Mouse (Mus musculus) liver, embryonic 14.5 days (tissue): ENCODE measurements around the gene Spata6. TPM values are rescaled to one million over a fixed set of nuclear protein-coding genes. Genes with fewer than 3 reads are reported as not detected.

Experiments used
- ATAC-seq: fragments of 200-750 bp; cut with Nextera tagmentation; 2 replicates; pipeline ENCODE4 v1.8.0; 2017; ENCODE audit warnings: moderate number of reproducible peaks, mild to moderate bottlenecking, moderate library complexity; ENCODE audit not compliant: insufficient read depth
- DNase-seq, 3 experiments: peaks; one replicate each; pipeline ENCODE4 v3.0.0-alpha.2; 2012 to 2013; ENCODE audit warnings: low read depth in 3 of 3, low spot score in 3 of 3
- H3K27ac ChIP-seq: fragments of 300-500 bp; sonication (generic); 2 replicates; pipeline ENCODE4 v1.5.1; 2014; ENCODE audit warnings: moderate library complexity, mild to moderate bottlenecking, control low read depth, inconsistent platforms
- H3K27me3 ChIP-seq: fragments of 300-500 bp; sonication (generic); 2 replicates; pipeline ENCODE4 v1.6.1; 2014; ENCODE audit warnings: mild to moderate bottlenecking, low read length, moderate library complexity; ENCODE audit not compliant: control insufficient read depth, insufficient read depth
- H3K36me3 ChIP-seq: fragments of 300-500 bp; sonication (generic); replicated peaks from 2 replicates; pipeline ENCODE4 v1.6.1; 2014; ENCODE audit warnings: low read depth; ENCODE audit not compliant: control insufficient read depth, insufficient read depth
- H3K4me1 ChIP-seq, 2 experiments: fragments of 200-500 bp in 1 of 2; fragments of 300-500 bp in 1 of 2; sonication (generic) in 1 of 2; replicated peaks; 2 replicates each; pipeline ENCODE4 v1.6.1; 2012 to 2014; ENCODE audit warnings: antibody characterized with exemption in 1 of 2, inconsistent platforms in 1 of 2, low read length in 1 of 2; ENCODE audit not compliant: control insufficient read depth in 2 of 2, insufficient read depth in 2 of 2
- H3K4me2 ChIP-seq: fragments of 300-500 bp; sonication (generic); 2 replicates; pipeline ENCODE4 v1.6.1; 2014; ENCODE audit warnings: low read depth, mild to moderate bottlenecking, control low read depth, moderate library complexity
- H3K4me3 ChIP-seq, 2 experiments: fragments of 200-500 bp in 1 of 2; fragments of 300-500 bp in 1 of 2; sonication (generic) in 1 of 2; 2 replicates each; pipeline ENCODE4 v1.5.1; 2012 to 2014; ENCODE audit warnings: low read depth in 2 of 2, low read length in 2 of 2, mild to moderate bottlenecking in 2 of 2, control low read depth in 1 of 2, inconsistent platforms in 1 of 2, moderate library complexity in 1 of 2; ENCODE audit not compliant: insufficient read depth in 1 of 2
- H3K9ac ChIP-seq: fragments of 300-500 bp; sonication (generic); replicated peaks from 2 replicates; pipeline ENCODE4 v1.6.1; 2014; ENCODE audit warnings: mild to moderate bottlenecking, control low read depth, moderate library complexity
- H3K9me3 ChIP-seq: fragments of 300-500 bp; sonication (generic); 2 replicates; pipeline ENCODE4 v1.6.1; 2016; ENCODE audit warnings: low read length, mixed read lengths; ENCODE audit not compliant: control insufficient read depth
- CTCF ChIP-seq: IDR thresholded peaks from 2 replicates; pipeline ENCODE4 v1.5.1; 2016; ENCODE audit warnings: antibody characterized with exemption, low read depth, control low read depth
- EP300 ChIP-seq: IDR thresholded peaks from 2 replicates; pipeline ENCODE4 v1.6.1; 2016; ENCODE audit warnings: antibody characterized with exemption, low read depth
- WGBS: fragments of 180-500 bp; shearing (Covaris S2); extraction: QIAGEN DNeasy Blood & Tissue Kit; methylation state at CpG from one replicate; pipeline ENCODE4 v1.1.7; 2014; ENCODE audit not compliant: insufficient replicate concordance; 5-methylcytosine and 5-hydroxymethylcytosine counted together
- polyA plus RNA-seq, 2 experiments: library from polyadenylated mRNA; depleted of rRNA in 1 of 2; stranded (reverse) in 1 of 2; unstranded in 1 of 2; fragments of >200 nt; fragmentation: Nextera tagmentation in 1 of 2; extraction: Ambion mirVana in 1 of 2; gene quantifications; 2 replicates each; pipeline versions ENCODE4 v1.2.1 to v1.2.3; 2012 to 2014

Spata6 gene
- polyA plus RNA-seq (2012; rRNA removed) (1.5 TPM in 2 replicates), polyA plus RNA-seq (2014; fragmentation: Nextera tagmentation; extraction: Ambion mirVana) (2.7 and 3.7 TPM in 2 replicates)

DNA sequence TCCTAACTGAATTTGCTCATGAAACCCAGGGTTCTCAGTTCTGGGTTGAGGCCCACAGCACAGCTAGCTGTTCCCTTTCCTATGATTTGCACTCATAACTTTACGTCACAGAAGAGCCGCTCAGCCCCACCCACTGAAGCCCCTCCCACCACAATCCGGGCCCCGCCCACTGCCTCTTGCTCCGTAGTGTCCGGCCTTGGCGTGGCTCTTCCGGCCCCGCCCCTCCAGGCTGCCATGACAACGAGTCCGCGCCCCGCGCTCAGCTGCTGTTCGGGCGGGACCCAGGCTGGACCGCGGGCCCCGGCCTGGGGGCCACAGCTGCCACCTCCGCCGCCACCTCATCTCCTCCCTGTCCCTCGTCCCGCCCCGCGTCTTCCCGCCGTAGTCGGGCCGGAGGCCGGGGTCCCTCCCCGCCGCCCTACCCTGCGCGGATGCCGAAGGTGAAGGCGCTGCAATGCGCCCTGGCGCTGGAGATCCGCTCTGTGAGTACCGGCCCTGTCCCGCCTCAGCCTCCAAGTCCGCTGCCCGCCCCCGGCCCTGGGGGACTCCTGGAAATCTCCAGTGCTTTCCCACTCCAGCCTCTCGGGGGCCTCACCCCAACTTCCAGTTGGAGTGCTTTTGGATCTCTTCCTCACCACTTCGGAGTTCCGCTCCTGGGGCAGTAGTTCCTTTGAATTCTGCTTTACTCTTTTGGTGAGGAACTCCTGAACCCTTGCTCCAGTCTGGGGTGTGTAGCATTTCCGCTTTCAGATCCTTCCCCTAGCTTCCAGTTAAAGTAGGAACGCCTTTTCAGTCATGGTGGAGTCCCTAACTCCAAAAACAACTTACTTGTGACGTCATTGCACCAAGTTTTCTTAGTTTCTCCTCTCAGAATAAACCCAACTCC is at the start of gene Spata6:
Gene Spata6 (plus strand): TSS at position 209 of the 886 bp plus-strand sequence.
- no peak within 1 kb of the TSS for H3K27ac ChIP-seq
- TF ChIP-seq EP300 (no peak), CTCF (no peak)
- ATAC-seq (peak; percentile 98), DNase-seq (peak; percentile 62 to 78 (median 63))
- peak within 1 kb of the TSS; percentile 65 for H3K4me2 ChIP-seq
- H3K4me1 ChIP-seq = peaks cover 0 to 5% of the 10 kb centered on the region in 2 experiments; a peak in 1 of 4 replicates
- H3K27me3 ChIP-seq = no peaks in the 10 kb centered on the region
- peak within 1 kb of the TSS; percentile 62 for H3K4me3 ChIP-seq
- H3K9ac ChIP-seq = peak within 1 kb of the TSS; percentile 34
- H3K9me3 ChIP-seq = no peaks in the 10 kb centered on the region
- 1% methylated on average over 45 of the region's 50 CpGs for WGBS
- H3K36me3 ChIP-seq = no peaks in the 10 kb centered on the region

DNA sequence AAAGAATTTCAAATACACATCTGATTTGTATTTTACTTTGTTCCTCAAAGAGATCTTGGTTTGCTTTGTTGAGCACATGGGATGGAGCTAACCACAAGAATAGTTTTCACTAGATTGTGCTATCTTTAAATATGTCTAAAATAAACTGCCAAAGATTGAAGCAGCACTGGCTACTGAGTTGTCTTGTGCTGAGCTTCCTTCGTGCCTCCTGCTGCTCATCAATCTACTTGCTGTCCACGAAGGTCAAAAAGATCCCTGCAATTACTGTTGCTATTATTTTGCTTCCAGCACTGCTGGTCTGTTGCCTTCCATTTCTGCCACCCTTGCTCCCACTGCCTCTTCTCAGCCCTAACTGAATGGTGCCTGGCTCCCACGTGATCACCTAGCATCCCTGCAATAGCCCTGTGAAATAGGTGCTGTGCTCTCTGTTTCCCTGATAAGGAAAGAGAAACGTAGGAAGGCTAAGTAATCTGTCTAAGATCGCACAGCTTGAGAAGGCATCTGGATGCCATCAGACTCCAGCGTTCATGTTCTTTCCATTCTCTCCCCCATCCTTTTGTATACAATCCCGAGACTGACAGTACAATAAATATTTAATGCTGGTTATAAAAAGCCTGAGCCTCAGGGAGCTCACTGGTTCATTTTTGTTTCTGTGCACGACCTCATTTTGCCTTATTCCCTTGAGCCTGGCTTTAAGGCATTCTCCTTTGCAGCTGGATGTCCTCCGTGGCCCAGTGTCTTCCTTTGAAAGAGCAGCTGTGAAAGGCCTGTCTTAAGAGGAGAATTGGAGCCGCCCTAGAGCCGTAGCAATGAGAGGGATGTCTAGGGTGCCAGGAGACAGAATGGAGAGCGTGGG is 49.0 kb upstream of the Spata6 start:
- no peak overlapping the region for H3K4me2 ChIP-seq
- WGBS = 41% methylated on average over 12 of the region's 12 CpGs
- no peaks in the 10 kb centered on the region for H3K36me3 ChIP-seq
- H3K27me3 ChIP-seq = no peaks in the 10 kb centered on the region
- ATAC-seq (no peak), DNase-seq (no peak)
- H3K4me1 ChIP-seq = peaks cover 0 to 5% of the 10 kb centered on the region in 2 experiments; a peak in 1 of 4 replicates
- TF ChIP-seq EP300 (no peak), CTCF (no peak)
- H3K9ac ChIP-seq = no peak overlapping the region
- H3K4me3 ChIP-seq = no peak overlapping the region
- H3K9me3 ChIP-seq = no peaks in the 10 kb centered on the region
- no peak overlapping the region for H3K27ac ChIP-seq

DNA sequence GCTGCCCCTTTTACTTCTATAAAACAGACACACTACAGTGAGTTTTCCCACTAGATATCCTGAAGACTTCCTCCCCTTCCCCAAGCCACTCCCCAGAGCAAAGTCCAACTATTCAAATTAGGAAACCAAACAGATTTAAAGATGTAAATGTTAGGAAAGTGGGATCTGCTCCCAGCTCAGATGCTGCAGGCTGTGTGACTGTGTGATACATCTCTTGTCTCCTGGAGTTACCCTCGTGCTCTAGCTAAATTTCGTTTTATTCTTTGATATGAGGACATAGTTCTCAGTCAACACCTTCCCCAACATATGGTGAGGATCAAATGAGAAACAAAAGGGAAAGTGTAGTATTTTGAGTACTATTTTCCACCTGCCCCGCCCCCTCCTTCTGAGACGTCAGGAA is 48.3 kb upstream of the Spata6 start:
- no peak overlapping the region for H3K9ac ChIP-seq
- no peak overlapping the region for H3K4me2 ChIP-seq
- WGBS = 37% methylated on average over 4 of the region's 4 CpGs
- H3K36me3 ChIP-seq = no peaks in the 10 kb centered on the region
- H3K9me3 ChIP-seq = no peaks in the 10 kb centered on the region
- H3K4me1 ChIP-seq = peaks cover 0 to 5% of the 10 kb centered on the region in 2 experiments; a peak in 1 of 4 replicates
- H3K4me3 ChIP-seq = no peak overlapping the region
- no peak overlapping the region for H3K27ac ChIP-seq
- H3K27me3 ChIP-seq = no peaks in the 10 kb centered on the region
- ATAC-seq (no peak), DNase-seq (no peak)
- TF ChIP-seq CTCF (no peak), EP300 (no peak)

DNA sequence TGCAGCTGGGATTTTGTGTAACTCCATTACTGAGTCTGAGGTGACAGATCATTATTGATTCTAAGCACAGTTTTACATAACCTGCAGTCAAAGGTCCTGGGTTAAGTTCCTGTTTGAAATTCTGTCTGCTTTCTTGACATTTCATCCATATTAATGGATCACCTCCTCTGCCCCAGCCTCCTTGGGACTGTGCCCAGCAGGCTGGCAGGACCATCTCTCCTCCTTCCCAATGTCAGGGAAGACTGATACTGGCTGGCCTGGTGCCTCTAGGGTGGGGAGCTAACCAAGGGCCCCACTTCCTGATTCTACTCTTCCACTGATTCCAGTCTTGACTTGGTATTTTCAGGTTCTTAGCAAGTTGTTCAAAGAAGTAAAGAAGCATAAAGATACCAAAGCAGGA is 45.9 kb upstream of the Spata6 start:
- H3K9ac ChIP-seq = no peak overlapping the region
- no peak for DNase-seq
- H3K27ac ChIP-seq = no peak overlapping the region
- H3K27me3 ChIP-seq = no peaks in the 10 kb centered on the region
- no peak overlapping the region for H3K4me2 ChIP-seq
- H3K4me3 ChIP-seq = no peak overlapping the region
- peaks cover 0 to 5% of the 10 kb centered on the region in 2 experiments; a peak in 1 of 4 replicates for H3K4me1 ChIP-seq
- ATAC-seq = no peak
- TF ChIP-seq EP300 (no peak), CTCF (no peak)
- H3K9me3 ChIP-seq = no peaks in the 10 kb centered on the region
- no peaks in the 10 kb centered on the region for H3K36me3 ChIP-seq

DNA sequence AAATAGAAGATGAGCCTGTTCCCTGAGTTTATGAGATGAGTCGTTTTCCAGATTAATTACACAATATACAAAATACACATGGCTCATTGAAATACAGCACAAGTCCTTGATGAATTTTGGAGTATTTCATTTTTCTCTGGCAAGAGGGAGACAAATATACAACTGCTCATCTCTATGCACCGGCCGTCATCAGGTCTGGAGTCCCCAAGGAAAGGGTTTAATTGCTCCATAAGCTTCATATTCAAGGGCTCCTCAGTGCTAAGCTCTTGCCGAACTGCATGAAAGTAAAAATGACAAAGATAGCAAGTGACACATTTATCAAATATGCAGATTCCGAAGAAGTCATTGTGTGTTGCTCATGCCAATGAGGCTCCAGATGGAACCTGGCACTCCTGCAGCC is 37.9 kb upstream of the Spata6 start:
- H3K36me3 ChIP-seq = no peaks in the 10 kb centered on the region
- H3K4me1 ChIP-seq = no peaks in the 10 kb centered on the region
- H3K4me2 ChIP-seq = no peak overlapping the region
- H3K9me3 ChIP-seq = no peaks in the 10 kb centered on the region
- no peak overlapping the region for H3K9ac ChIP-seq
- TF ChIP-seq EP300 (no peak), CTCF (no peak)
- WGBS = 65% methylated on average over 5 of the region's 5 CpGs
- ATAC-seq = no peak
- H3K4me3 ChIP-seq = no peak overlapping the region
- no peak for DNase-seq
- no peaks in the 10 kb centered on the region for H3K27me3 ChIP-seq
- H3K27ac ChIP-seq = no peak overlapping the region
